Mouse (Mus musculus): ENCODE results near the gene AK157302. TPM values are rescaled to one million over a fixed set of nuclear protein-coding genes. Genes with fewer than 3 reads are reported as not detected.

AK157302 gene
- polyA plus RNA-seq (2012; fragmentation: generic; extraction: Trizol): 0.71 TPM

DNA sequence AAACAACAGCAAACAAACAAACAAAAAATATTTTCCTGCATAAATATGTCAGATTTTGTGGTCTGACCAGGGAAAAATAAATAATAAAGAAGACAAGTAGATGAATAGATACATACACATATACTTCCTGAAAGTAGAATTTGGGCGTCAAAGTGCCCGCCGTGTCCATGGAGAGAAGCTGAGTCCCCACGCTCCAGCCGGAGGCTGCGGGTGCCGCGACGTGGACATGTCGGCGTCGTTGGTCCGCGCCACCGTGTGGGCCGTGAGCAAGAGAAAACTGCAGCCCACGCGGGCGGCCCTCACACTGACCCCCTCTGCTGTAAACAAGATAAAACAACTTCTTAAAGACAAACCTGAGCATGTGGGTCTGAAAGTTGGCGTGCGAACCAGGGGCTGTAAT lies at the start of gene AK157302:
Gene AK157302, plus strand, starts transcription at position 144 of the 400 bp plus-strand sequence.
- no peaks in the 10 kb centered on the region for H3K79me2 ChIP-seq (ENCODE audit: control insufficient read depth, insufficient read depth)
- no peak within 1 kb of the TSS for H3K4me3 ChIP-seq
- TF ChIP-seq MYOD1 (IDR thresholded peaks at IDR 0.05; ENCODE audit: control insufficient read depth in 1 of 3, insufficient read length in 2 of 3, low read depth in 2 of 3): no peak
- TF ChIP-seq SRF (IDR thresholded peaks at IDR 0.05; ENCODE audit: control insufficient read depth, insufficient read length, low read depth): no peak
- TF ChIP-seq MYOG (IDR thresholded peaks at IDR 0.05; ENCODE audit: control insufficient read depth in 1 of 3, insufficient read depth in 1 of 3, insufficient read length in 2 of 3, low read depth in 2 of 3): no peak
- no peak for TF ChIP-seq POLR2AphosphoS2 (IDR thresholded peaks at IDR 0.05; ENCODE audit: insufficient read length, low read depth)
- no peak for TF ChIP-seq E2F4 (IDR thresholded peaks at IDR 0.05; ENCODE audit: insufficient read depth)
- TF ChIP-seq POLR2A (IDR thresholded peaks at IDR 0.05; ENCODE audit: insufficient read length, low read depth): no peak
- no peak for TF ChIP-seq TCF3 (IDR thresholded peaks at IDR 0.05; ENCODE audit: insufficient read length, low read depth)
- no peak for TF ChIP-seq CEBPB (IDR thresholded peaks at IDR 0.05; ENCODE audit: insufficient read depth, poor library complexity, severe bottlenecking)

DNA sequence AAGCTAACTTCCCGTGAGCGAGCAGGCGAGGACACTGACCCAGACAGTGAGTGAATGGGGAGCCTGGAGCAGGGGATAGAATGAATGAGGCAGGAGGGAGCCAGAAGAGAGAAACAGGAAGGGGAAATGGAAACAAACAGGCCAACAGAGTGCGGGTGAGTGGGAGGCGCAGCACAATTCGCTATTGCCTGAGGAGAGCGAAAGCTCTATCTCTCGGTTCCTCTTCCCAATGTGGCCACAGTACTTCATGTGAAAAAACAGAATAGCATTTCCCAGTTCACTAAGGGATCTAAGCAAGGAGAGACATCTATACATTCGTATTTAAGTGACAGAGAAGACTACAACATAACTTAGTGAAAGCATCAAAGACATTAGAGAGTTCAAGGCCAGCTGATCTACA lies 48.2 kb upstream of the AK157302 start:
- H3K36me3 ChIP-seq (ENCODE audit: control insufficient read depth, insufficient read depth): peaks cover 27% of the 10 kb centered on the region
- no peak overlapping the region for H3K4me3 ChIP-seq
- no peak overlapping the region for H3ac ChIP-seq (ENCODE audit: control insufficient read depth, insufficient read length)
- H3K27me3 ChIP-seq (ENCODE audit: control insufficient read depth, insufficient read depth, insufficient read length): no peaks in the 10 kb centered on the region
- H3K4me2 ChIP-seq (ENCODE audit: low read depth): no peak overlapping the region
- TF ChIP-seq USF1 (IDR thresholded peaks at IDR 0.05; ENCODE audit: low read depth) (no peak), TCF3 (IDR thresholded peaks at IDR 0.05; ENCODE audit: insufficient read length, low read depth) (no peak), POLR2AphosphoS2 (IDR thresholded peaks at IDR 0.05; ENCODE audit: insufficient read length, low read depth) (no peak), REST (IDR thresholded peaks at IDR 0.05; ENCODE audit: insufficient read depth, insufficient read length) (no peak), POLR2A (IDR thresholded peaks at IDR 0.05; ENCODE audit: insufficient read length, low read depth) (no peak), CEBPB (IDR thresholded peaks at IDR 0.05; ENCODE audit: insufficient read depth, poor library complexity, severe bottlenecking) (no peak), MYOD1 (IDR thresholded peaks at IDR 0.05; ENCODE audit: control insufficient read depth in 1 of 3, insufficient read length in 2 of 3, low read depth in 2 of 3) (no peak), SRF (IDR thresholded peaks at IDR 0.05; ENCODE audit: control insufficient read depth, insufficient read length, low read depth) (no peak)
- H3K79me2 ChIP-seq (ENCODE audit: control insufficient read depth, insufficient read depth): peaks cover 26% of the 10 kb centered on the region

More for the DNA sequence above, at the start of gene AK157302:
- no peaks in the 10 kb centered on the region for H3K27me3 ChIP-seq (ENCODE audit: control insufficient read depth, insufficient read depth, insufficient read length)
- no peak within 1 kb of the TSS for H3ac ChIP-seq (ENCODE audit: control insufficient read depth, insufficient read length)
- no peaks in the 10 kb centered on the region for H3K36me3 ChIP-seq (ENCODE audit: control insufficient read depth, insufficient read depth)
- H3K4me2 ChIP-seq (ENCODE audit: low read depth): no peak within 1 kb of the TSS

DNA sequence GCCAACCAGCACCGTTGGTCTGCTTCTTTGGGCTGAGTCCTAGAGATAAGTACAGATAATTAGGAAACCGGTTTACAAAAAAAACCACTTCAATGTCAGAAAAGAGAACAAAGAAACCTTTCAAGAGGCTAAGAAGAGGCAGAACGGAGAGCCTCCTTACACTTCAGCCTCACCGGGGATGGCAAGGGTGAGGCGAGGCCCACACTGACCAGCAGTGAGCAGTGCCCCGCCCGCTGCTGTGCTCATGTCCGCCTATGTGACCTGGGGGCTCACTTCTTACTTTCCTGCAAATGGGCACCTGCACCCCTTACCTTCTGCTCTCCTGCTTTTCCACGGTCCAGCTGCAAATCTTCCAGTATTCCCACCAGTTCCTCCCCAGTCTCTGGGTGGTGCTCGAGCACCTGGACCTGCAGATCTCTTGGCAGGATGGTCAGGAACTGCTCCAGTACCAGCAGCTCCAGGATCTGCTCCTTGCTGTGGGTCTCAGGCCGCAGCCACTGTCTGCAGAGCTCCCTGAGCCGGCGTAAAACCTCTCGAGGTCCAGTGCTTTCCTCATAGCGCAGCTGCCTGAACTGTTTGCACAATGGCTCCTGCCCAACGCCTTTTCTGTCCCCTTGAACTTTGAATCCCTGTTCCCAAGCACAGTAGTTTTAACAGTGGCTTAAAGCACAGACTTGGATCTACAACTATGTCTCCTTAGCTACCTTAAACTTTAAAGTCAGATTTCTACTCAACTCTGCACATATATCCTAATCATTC lies 47.0 kb upstream of the AK157302 start:
- Histone ChIP-seq H3K36me3 (ENCODE audit: control insufficient read depth, insufficient read depth) (peaks cover 27% of the 10 kb centered on the region), H3K4me3 (no peak overlapping the region), H3K79me2 (ENCODE audit: control insufficient read depth, insufficient read depth) (peaks cover 39% of the 10 kb centered on the region), H3ac (ENCODE audit: control insufficient read depth, insufficient read length) (no peak overlapping the region), H3K27me3 (ENCODE audit: control insufficient read depth, insufficient read depth, insufficient read length) (no peaks in the 10 kb centered on the region), H3K4me2 (ENCODE audit: low read depth) (no peak overlapping the region)
- TF ChIP-seq USF1 (IDR thresholded peaks at IDR 0.05; ENCODE audit: low read depth) (no peak), TCF3 (IDR thresholded peaks at IDR 0.05; ENCODE audit: insufficient read length, low read depth) (no peak), MYOD1 (IDR thresholded peaks at IDR 0.05; ENCODE audit: control insufficient read depth in 1 of 3, insufficient read length in 2 of 3, low read depth in 2 of 3) (no peak), MYOG (IDR thresholded peaks at IDR 0.05; ENCODE audit: control insufficient read depth in 1 of 3, insufficient read depth in 1 of 3, insufficient read length in 2 of 3, low read depth in 2 of 3) (no peak), POLR2A (IDR thresholded peaks at IDR 0.05; ENCODE audit: insufficient read length, low read depth) (no peak), TCF12 (IDR thresholded peaks at IDR 0.05; ENCODE audit: insufficient read depth, poor library complexity, severe bottlenecking) (no peak), MAX (IDR thresholded peaks at IDR 0.05; ENCODE audit: low read depth) (no peak), CEBPB (IDR thresholded peaks at IDR 0.05; ENCODE audit: insufficient read depth, poor library complexity, severe bottlenecking) (no peak), SRF (IDR thresholded peaks at IDR 0.05; ENCODE audit: control insufficient read depth, insufficient read length, low read depth) (no peak), POLR2AphosphoS2 (IDR thresholded peaks at IDR 0.05; ENCODE audit: insufficient read length, low read depth) (no peak), REST (IDR thresholded peaks at IDR 0.05; ENCODE audit: insufficient read depth, insufficient read length) (no peak), E2F4 (IDR thresholded peaks at IDR 0.05; ENCODE audit: insufficient read depth) (no peak)

DNA sequence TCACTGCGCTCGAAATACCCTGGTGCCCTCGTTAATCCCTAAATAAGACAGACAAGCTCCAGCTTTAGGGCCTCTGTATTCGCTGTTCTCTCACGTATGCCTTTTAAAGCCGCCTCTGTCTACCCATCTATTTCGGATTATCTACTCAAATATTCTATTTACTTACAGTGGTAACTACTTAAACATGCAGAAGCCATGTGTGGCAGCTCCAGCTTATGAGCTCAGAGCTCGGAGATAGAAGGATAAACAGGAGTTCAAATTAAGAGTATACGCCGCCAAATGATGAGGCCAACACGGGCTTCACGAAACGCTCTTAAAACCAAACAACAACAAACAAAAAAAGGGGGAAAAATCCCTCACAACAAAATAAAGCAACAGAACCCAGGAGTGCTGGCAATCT lies 42.0 kb upstream of the AK157302 start:
- H3K4me2 ChIP-seq (ENCODE audit: low read depth): peak overlapping the region; percentile 78
- H3K79me2 ChIP-seq (ENCODE audit: control insufficient read depth, insufficient read depth): peaks cover 43% of the 10 kb centered on the region
- H3K27me3 ChIP-seq (ENCODE audit: control insufficient read depth, insufficient read depth, insufficient read length): no peaks in the 10 kb centered on the region
- peak overlapping the region; percentile 72 for H3K4me3 ChIP-seq
- TF ChIP-seq POLR2A (IDR thresholded peaks at IDR 0.05; ENCODE audit: insufficient read length, low read depth) (no peak), MYOD1 (IDR thresholded peaks at IDR 0.05; ENCODE audit: control insufficient read depth in 1 of 3, insufficient read length in 2 of 3, low read depth in 2 of 3) (no peak), MAX (IDR thresholded peaks at IDR 0.05; ENCODE audit: low read depth) (no peak)
- H3ac ChIP-seq (ENCODE audit: control insufficient read depth, insufficient read length): peak overlapping the region; percentile 86
- peaks cover 14% of the 10 kb centered on the region for H3K36me3 ChIP-seq (ENCODE audit: control insufficient read depth, insufficient read depth)

DNA sequence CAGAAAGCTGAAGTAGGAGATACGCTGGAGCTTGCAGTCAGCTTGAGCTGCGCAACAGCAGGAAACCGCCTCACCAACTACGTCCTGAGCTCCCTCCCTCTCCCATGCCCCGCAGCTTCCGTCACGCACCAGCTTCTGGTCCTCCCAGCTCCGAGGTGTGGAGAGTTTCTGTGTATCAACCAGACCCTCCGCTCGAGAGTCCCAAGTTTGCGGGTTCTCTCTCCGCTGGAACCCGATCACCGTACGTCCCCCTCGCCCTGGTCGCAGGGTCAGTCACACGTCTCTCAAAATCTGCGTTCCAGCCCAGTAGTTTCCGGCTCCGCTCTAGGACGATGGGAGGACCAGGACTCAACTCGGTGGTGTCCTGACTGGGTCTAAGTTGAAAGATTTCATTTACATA lies 41.6 kb upstream of the AK157302 start, which contains the start of gene Zscan26:
Gene Zscan26, minus strand, starts transcription at position 282 of the 400 bp plus-strand sequence.
- H3K4me3 ChIP-seq: peak within 1 kb of the TSS; percentile 72
- no peaks in the 10 kb centered on the region for H3K27me3 ChIP-seq (ENCODE audit: control insufficient read depth, insufficient read depth, insufficient read length)
- H3K4me2 ChIP-seq (ENCODE audit: low read depth): peak within 1 kb of the TSS; percentile 78
- H3ac ChIP-seq (ENCODE audit: control insufficient read depth, insufficient read length): peak within 1 kb of the TSS; percentile 86
- TF ChIP-seq TCF3 (IDR thresholded peaks at IDR 0.05; ENCODE audit: insufficient read length, low read depth): no peak
- no peak for TF ChIP-seq MYOD1 (IDR thresholded peaks at IDR 0.05; ENCODE audit: control insufficient read depth in 1 of 3, insufficient read length in 2 of 3, low read depth in 2 of 3)
- TF ChIP-seq SRF (IDR thresholded peaks at IDR 0.05; ENCODE audit: control insufficient read depth, insufficient read length, low read depth): peak; percentile 16
- peak; percentile 47; the same call in 1 of the 2 replicates for TF ChIP-seq CEBPB (IDR thresholded peaks at IDR 0.05; ENCODE audit: insufficient read depth, poor library complexity, severe bottlenecking)
- TF ChIP-seq MAX (IDR thresholded peaks at IDR 0.05; ENCODE audit: low read depth): no peak
- TF ChIP-seq POLR2A (IDR thresholded peaks at IDR 0.05; ENCODE audit: insufficient read length, low read depth): peak; percentile 78
- TF ChIP-seq REST (IDR thresholded peaks at IDR 0.05; ENCODE audit: insufficient read depth, insufficient read length): no peak
- TF ChIP-seq E2F4 (IDR thresholded peaks at IDR 0.05; ENCODE audit: insufficient read depth): no peak
- TF ChIP-seq MYOG (IDR thresholded peaks at IDR 0.05; ENCODE audit: control insufficient read depth in 1 of 3, insufficient read depth in 1 of 3, insufficient read length in 2 of 3, low read depth in 2 of 3): peak in 1 of 3 experiments; percentile 25
- peak; percentile 75 for TF ChIP-seq POLR2AphosphoS2 (IDR thresholded peaks at IDR 0.05; ENCODE audit: insufficient read length, low read depth)
- TF ChIP-seq USF1 (IDR thresholded peaks at IDR 0.05; ENCODE audit: low read depth): no peak
- TF ChIP-seq TCF12 (IDR thresholded peaks at IDR 0.05; ENCODE audit: insufficient read depth, poor library complexity, severe bottlenecking): no peak
- peaks cover 43% of the 10 kb centered on the region for H3K79me2 ChIP-seq (ENCODE audit: control insufficient read depth, insufficient read depth)
- peaks cover 14% of the 10 kb centered on the region for H3K36me3 ChIP-seq (ENCODE audit: control insufficient read depth, insufficient read depth)

All from myocyte (in vitro differentiated cells).